Mouse (Mus musculus) testis, postnatal 10 days (tissue): ENCODE measurements at regions not wholly inside any gene's neighbourhood (a gene's known extent, or its start where the extent isn't known, plus 50 kb on each side); places are given as distances from the start of the nearest gene placed in this dataset.
A peak's percentile ranks its signal among the peaks of the same experiment; 100 is the strongest.
"Not testable (repeated sequence)": the region's sequence is repeated elsewhere in the genome, so short reads cannot be mapped to it uniquely, and the experiment has no call there.

Source experiments
- DNase-seq: peaks from one replicate; pipeline ENCODE4 v3.0.0; 2021; ENCODE audit warnings: low spot score

DNA sequence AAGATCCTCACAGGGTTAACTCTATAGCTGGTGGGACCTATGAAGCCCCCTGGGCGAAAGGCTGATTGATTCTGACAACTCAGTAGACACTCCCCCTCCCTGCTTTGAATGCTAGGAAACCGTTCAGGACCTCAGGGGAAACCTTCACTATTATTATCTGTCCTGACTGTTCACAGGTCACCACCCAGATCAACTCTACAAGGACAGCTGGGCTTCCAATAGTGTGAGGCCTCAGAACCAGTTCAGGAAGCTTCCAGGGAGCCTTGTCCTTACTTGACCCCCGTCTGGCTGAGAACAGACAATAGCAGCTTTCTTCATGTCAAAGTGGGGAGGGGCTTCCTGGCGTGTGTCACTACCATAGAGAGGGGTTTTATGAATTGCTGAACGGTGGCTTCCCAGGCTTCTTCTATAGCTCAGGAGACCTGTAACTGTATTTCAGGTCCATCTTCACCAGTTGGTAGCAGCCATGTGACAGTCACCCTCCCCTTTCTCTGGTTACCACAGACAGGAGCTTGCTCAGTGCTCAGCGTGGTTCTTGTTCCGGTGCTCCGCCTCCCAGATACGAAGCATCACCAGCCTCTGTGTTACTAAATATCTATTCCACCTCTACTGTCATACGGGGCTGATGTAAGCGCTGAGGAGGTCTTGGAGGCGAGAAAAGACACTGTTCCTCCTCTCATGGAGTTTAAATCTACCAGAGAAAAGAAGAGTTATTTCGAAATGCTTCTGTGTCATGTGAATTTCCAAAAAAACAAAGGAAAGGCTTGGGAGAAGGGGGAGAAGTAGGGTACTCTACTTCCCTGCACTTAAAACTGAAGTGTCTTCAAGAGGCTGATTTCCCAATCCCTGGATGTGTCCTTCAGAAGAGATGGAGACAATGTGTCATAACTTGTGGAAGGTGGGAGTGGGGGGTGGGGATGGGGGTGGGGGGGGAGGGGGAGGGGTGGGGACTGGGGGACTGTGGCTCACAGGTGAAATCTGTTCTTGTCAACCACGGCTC is 96.9 kb downstream of the Vcpkmt start:
- no peak for DNase-seq

GRCm38 (mm10) chr12:69481420-69481819 is 101.4 kb downstream of the Vcpkmt start:
- DNase-seq = no peak

DNA sequence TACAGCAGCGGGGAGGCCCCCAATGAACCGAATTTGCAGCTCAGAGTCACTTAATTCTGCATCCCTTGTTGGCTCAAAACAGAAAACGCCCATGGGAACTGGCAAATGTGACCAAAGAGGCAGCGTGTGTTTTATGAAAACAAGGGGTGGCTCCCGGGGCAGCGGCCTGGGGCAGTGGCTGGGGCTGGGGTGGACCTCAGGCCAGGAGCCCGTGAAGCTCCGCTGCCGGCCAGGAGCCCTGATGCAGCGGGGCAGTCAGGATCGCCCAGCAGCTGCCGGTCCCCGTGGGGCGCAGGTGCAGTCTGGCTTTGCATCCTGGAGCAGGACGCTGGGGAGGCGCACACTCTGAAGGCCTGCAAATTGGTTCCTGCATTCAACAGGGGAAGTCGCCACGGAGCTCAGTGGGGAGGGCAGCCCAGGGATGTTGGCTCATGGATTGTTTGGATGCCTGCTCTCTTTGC is 104.4 kb upstream of the Gm9887 start:
- DNase-seq = no peak

DNA sequence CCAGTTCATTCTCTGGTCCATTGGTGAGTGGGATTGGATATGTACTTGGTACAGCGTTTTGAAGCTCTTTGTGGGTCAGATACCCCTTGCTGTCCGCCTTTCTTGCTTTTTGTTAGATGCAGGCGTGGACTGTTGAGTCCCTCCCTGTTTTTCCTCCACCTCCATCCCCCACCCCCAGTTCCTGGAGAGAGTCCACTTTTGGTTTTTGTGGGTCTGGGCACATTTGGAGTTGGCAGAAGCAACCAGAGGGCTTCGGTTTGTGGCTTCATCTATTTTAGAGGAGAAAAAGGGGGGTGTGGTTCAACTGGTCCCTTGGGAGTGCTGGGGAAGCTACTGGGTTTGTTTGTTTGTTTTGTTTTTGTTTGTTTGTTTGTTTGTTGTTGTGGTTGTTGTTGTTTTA is 103.9 kb upstream of the Gm9887 start:
- no peak for DNase-seq

GRCm38 (mm10) chr12:69474916-69475661 is 102.8 kb upstream of the Gm9887 start:
- peak; percentile 62 for DNase-seq

DNA sequence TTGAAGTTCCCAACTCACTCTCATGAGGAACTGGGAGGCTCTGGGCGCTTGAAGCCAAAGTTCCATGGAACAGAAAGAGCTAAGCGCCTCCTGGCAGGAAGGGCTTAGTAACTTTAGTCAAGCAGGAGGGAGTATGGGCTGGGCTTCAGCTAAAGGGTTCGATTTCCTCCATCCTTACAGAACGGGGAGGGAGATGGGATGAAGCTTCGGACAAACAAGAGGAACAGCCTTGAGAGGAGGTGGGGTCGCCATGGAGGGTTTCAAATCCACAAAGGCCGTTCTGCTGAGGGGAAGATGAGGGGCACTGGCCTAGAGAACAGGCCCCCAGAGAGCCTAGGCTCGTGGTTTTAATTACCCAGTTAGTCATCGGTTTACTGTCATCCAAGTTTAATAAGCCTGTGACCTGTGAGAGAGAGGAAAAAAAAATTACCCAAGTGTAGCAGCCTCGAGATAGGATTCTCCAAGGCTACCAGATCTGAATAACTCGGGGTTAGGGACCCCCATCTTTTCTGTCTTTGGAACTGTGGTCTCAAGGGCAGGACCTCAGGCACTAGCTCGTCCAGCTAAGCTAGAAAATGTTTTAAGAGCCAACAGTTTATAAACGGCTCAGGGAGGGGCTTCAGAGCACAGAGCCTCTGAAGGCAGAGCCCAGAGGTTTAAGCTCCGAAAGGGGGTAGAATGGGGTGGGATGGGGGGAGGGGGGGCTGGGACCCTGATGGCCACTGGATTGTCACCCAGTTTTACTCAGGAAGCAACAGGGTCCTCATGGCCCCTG is 102.1 kb upstream of the Gm9887 start:
- no peak for DNase-seq

DNA sequence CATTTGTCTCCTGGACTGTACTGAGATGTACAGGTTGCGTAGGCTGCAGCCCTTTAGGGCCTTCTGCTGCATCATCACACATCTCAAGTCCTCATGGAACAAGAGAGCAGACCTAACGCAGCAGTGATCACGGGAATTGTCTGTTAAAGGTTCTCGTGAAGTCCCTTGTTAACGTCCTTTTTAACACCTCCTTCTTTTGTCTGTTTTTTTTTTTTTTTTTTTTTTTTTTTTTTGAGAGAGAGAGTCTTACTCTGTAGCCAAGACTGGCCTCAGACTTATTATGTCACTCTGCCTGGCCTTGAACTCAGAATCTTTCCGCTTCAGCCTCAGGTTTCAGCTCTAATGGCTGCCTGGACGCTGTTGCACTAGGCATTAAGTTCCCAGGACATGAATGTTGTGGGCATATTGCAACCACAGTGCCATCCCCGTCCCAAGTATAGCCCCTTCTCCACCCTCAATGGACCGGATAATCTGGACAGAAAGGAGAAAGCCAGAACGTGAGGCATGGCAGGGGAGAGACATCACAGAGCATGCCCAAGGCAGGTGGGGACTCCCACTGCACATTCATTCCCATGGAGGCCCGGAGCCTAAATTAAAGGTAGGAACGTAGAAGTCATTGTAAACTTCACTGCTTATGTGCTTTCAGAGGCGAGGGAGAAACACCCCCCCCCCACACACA is 101.3 kb upstream of the Gm9887 start:
- DNase-seq = no peak

DNA sequence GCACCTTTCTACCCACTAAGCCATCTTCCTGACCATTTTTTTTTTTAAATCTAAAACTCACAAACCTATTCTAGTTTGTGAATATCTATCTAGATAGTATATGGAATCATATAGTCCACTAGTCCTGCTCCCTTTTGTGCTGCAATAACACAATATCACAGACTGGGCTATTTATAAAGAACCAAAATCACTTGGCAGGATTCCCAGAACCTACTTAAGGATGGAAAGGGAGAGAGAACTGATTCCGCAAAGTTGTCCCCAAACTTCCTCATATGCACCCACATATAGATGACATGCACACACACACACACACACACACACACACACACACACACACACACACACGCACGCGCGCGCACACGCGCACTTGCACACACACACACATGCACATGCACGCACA is 100.7 kb upstream of the Gm9887 start:
- no peak for DNase-seq

DNA sequence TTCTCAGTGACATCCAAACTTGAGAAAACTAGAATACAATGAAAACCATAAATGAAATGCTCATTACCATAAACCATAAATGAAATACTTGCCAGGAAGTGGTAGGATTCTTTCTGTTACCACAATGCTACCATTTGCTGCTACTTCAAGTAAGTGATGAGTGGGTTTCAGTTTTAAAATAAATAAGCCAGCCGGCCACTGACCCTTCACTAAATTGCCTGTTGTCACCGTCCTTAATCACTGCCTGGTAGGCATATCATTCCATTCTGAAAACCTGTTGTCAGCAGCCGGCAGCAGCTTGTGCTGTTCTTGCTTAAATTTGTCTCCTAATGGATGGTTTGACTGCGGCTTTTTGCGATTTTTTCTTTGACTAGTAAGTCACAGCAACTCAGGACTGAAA is 99.6 kb upstream of the Gm9887 start:
- no peak for DNase-seq

DNA sequence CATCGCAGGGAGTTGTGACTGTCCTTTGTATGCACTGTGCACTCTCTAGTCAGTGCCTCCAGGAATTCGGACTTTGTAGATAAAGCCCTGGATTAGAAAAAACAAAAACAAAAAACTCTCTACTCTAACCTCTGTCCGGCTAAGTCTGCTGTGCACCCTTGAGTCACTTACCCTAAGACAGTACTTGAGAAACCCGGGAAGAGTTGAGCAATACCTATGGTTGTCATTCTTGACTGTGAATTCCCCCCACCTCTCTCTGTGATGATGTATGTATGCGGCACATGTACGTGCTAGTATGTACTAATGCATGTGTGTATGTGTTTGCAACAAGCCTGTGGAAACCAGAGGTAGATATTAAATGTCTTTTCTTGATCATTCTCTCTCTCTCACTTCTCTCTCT is 96.7 kb upstream of the Gm9887 start:
- no peak for DNase-seq

GRCm38 (mm10) chr12:69467363-69467762 is 95.1 kb upstream of the Gm9887 start:
- no peak for DNase-seq

DNA sequence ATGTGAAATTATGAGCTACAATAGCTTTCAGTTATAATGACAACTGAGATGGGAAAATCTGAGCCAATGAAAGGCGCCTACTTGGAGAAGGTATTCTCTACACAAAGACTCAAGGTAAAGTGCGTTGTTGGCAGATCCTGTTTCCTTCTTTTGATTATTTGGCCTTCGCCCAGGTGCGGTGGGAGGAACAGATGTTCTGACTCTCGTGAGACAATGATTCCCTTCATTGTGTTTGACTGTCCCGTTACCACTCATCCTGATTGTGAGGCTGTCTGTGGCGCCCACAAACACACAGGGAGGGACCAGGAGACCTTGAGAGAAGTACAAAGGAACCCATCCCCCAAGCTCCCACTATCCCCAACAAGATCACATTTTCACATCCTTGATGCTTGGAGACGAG is 92.6 kb upstream of the Gm9887 start:
- DNase-seq = peak; percentile 66

DNA sequence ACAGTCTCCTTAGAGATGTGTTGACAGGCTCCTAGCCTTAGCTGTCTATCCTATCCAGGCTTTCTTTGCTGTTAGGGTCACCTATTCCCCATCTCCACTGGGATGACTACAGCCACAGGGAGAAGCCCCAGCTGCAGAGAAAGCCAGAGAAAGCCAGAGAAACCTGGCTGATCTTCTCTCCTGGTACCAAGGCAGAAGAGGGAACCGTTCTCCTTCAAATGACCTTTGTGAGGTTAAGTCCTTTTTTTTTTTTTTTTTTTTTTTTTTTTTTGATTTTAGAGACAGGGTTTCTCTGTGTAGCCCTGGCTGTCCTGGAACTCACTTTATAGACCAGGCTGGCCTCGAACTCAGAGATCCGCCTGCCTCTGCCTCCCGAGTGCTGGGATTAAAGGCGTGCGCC is 91.1 kb upstream of the Gm9887 start:
- not testable (repeated sequence) for DNase-seq

DNA sequence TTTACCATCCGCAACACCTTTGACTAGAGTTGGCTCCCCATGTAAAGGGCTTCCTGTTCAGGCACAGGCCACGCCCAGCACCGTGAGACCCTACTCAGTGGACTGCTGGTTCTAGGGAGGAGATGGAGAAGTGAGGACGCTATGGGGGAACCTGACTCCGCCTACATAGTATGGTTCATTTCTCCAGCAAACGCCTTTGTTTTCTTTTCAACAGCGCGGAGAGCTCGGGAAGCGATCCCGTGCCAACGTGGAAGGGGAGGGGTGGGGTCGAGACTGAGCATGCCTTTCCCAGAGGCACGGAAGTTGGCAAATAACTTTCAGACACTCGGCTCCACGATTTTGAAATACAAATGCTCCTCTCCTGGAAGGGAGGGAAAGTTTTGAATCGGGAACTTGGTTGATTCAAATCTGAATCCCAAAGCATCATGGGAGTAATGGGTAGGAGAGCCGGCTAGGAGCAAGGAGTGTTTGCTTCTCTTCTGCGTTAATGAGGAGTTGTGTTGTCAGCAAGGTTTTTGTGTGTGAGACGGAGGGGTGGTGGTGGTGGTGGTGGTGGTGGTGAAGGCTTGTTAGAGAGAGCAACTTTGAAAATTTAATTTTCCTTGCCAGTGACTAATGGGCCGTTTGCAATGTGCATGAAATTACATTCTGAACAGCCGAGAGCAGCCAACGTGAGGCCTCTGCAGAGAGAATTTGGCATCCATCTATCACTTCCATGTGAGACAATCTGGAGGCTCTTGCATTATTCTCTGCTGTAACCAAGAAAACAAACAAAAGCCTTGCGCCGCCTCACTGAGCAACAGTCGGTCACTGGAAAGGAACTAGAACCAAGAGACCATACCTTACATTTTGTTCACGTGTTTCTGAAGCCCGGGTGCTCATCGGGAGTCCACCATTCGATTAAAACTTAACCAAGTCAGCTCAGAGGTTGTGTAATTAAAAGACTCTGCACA is 89.9 kb upstream of the Gm9887 start:
- peak; percentile 66 for DNase-seq

DNA sequence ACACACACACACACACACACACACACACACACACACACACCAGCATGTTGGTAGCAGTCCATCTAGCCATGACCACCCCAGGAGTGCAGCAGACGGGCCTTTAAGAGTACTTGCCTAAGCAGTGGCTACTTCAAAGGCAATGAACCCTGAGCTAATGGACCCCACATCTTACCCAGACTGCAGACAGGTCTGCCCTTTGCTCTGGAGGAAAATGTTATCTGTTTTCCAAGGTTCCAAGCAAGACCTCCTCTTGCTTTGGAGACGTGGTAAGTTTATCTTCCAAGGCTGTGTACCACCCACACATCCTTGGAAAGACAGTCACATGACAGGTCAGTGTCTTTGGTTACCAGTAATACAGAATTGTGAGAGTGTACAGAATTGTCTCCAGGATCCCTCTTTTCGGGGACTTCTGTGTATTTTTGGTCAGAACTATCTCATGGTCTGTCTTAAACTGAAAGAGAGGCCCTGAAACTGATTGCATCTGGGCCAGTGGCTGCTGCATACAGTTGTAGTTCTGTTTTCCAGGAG is 88.4 kb upstream of the Gm9887 start:
- DNase-seq = no peak

GRCm38 (mm10) chr12:69458170-69458841 is 86.0 kb upstream of the Gm9887 start:
- DNase-seq = no peak

GRCm38 (mm10) chr12:69456746-69457145 is 84.5 kb upstream of the Gm9887 start:
- no peak for DNase-seq

- no peak for DNase-seq
Measured at GRCm38 (mm10) chr12:69456116-69456515, 83.9 kb upstream of the Gm9887 start.

DNA sequence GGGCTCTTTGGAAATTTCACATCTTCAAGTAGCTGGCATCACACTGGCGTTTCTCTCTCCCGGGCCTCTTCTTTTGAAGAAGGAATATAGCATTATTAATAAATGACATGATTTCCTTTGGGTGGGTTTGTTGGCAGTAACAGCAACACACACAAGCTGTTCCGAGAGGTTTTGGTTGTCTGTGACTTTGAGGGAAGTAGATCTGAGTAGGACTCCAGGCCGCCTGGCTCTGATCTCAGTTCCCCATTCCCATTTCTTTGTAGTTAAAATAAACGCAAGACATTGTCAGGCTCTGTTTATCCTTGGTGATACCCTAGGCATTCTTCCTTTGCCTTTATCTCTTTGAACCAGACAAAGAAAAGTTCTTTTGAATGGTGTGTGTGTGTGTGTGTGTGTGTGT is 83.3 kb upstream of the Gm9887 start:
- no peak for DNase-seq

DNA sequence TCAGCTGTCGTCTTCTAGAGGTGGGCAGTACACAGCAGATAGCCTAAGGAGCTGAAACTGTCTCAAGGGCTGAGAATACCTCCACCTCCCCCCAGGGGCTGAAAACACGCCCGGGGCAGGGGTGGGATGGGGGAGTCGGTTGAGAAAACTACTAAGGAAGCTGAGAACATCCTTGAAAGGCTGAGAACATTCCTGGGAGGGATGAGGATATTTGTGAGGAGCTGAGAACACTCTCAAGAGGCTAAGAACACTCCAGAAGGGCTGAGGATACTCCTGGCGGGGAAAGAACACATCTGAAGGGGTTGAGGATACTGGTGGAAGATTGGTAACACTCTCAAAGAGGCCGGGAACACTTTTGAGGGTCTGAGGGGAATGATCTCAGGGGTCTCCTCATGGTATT is 81.3 kb upstream of the Gm9887 start:
- DNase-seq = no peak
